Mouse (Mus musculus): ENCODE results near the gene Upp2.

GRCm38 (mm10) chr2:58518517-58518916 lies 48.6 kb upstream of the Upp2 start:
- TF ChIP-seq HCFC1 (IDR thresholded peaks at IDR 0.05; ENCODE audit: borderline replicate concordance, insufficient read depth, low read length) (no peak), ZNF384 (IDR thresholded peaks at IDR 0.05; ENCODE audit: low read depth, low read length) (no peak), ZC3H11A (IDR thresholded peaks at IDR 0.05; ENCODE audit: borderline replicate concordance, low read depth, low read length) (no peak)
